Mouse (Mus musculus) neural tube, embryonic 12.5 days (tissue): ENCODE measurements around the gene Galnt15. TPM values are rescaled to one million over a fixed set of nuclear protein-coding genes. Genes with fewer than 3 reads are reported as not detected.

Experiments used
- ATAC-seq: fragments of 200-750 bp; cut with Nextera tagmentation; 2 replicates; pipeline ENCODE4 v1.8.0; 2017; ENCODE audit warnings: low read depth, mild to moderate bottlenecking, moderate TSS enrichment, moderate library complexity; ENCODE audit not compliant: low FRiP score
- H3K27ac ChIP-seq: fragments of 300-500 bp; sonication (generic); 2 replicates; pipeline ENCODE4 v1.5.1; 2016
- H3K27me3 ChIP-seq: fragments of 300-500 bp; sonication (generic); replicated peaks from 2 replicates; pipeline ENCODE4 v1.6.1; 2016; ENCODE audit warnings: mild to moderate bottlenecking
- H3K36me3 ChIP-seq: fragments of 300-500 bp; sonication (generic); 2 replicates; pipeline ENCODE4 v1.6.1; 2016; ENCODE audit warnings: mild to moderate bottlenecking
- H3K4me1 ChIP-seq: fragments of 300-500 bp; sonication (generic); 2 replicates; pipeline ENCODE4 v1.6.1; 2016
- H3K4me2 ChIP-seq: fragments of 300-500 bp; sonication (generic); replicated peaks from 2 replicates; pipeline ENCODE4 v1.6.1; 2016; ENCODE audit warnings: mild to moderate bottlenecking
- H3K4me3 ChIP-seq: fragments of 300-500 bp; sonication (generic); 2 replicates; pipeline ENCODE4 v1.5.1; 2016
- H3K9ac ChIP-seq: fragments of 300-500 bp; sonication (generic); 2 replicates; pipeline ENCODE4 v1.6.1; 2016; ENCODE audit warnings: mild to moderate bottlenecking
- H3K9me3 ChIP-seq: fragments of 300-500 bp; sonication (generic); 2 replicates; pipeline ENCODE4 v1.6.1; 2016; ENCODE audit warnings: mild to moderate bottlenecking
- WGBS: fragments of 180-500 bp; shearing (Covaris S2); methylation state at CpG from one replicate; pipeline ENCODE4 v1.1.7; 2016; 5-methylcytosine and 5-hydroxymethylcytosine counted together
- polyA plus RNA-seq: library from polyadenylated mRNA; unstranded; fragments of >200 nt; fragmentation: Nextera tagmentation; extraction: Ambion mirVana; gene quantifications from 2 replicates; pipeline ENCODE4 v1.2.1, GENCODE M21; 2016

The Galnt15 gene
- polyA plus RNA-seq, 1 experiment from 2014 or later = 0.06 TPM

DNA sequence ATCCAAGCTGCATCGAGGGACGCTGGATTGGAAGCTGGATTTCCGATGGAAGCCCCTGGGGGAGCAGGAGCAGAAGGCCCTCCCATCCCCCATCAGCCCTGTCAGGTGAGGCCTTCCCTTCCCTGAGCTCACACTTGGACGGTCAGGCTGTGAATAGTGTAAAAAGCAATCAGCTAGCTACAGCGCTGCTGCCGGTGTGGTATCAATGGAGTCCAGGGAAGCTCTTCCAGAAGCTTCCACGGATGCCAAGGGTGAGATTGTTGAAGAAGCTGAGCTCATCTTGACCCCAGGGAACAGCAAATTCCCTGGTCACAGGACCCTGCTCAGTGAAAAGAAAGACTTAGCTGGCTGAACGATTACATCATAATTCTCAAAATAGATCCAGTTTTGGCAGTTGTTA, 17.6 kb downstream of the Galnt15 start:
- ATAC-seq = no peak
- 86% methylated on average over 8 of the region's 8 CpGs for WGBS

DNA sequence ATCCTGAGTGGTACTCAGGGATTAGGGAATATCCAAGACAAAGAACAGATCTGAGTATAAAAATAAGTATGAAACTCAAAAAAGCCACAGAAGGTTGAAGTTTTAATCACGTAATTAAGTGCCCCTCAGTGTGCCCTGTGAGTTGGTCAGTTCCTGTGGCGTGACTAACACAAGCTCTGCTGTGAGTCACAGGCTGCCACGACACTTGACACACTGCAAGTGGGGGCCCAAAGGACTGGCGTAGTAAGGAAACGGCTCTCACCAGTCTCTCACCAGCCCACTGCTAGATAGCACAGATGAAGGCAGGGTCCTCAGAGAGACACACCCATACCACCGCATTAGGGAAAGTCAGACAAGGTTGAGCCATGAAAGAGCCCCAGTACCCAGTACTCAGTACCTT, 21.4 kb downstream of the Galnt15 start:
- no peaks in the 10 kb centered on the region for H3K36me3 ChIP-seq
- no peak overlapping the region for H3K27ac ChIP-seq
- H3K9ac ChIP-seq = no peak overlapping the region
- no peak overlapping the region for H3K4me2 ChIP-seq
- no peak for ATAC-seq
- H3K9me3 ChIP-seq = no peaks in the 10 kb centered on the region
- no peak overlapping the region for H3K4me3 ChIP-seq
- no peaks in the 10 kb centered on the region for H3K4me1 ChIP-seq
- no peaks in the 10 kb centered on the region for H3K27me3 ChIP-seq
- 90% methylated on average over 6 of the region's 6 CpGs for WGBS

More for the DNA sequence above, 17.6 kb downstream of the Galnt15 start:
- Histone ChIP-seq H3K4me2 (no peak overlapping the region), H3K9ac (no peak overlapping the region), H3K27me3 (no peaks in the 10 kb centered on the region), H3K9me3 (no peaks in the 10 kb centered on the region), H3K27ac (no peak overlapping the region), H3K4me3 (no peak overlapping the region), H3K4me1 (no peaks in the 10 kb centered on the region), H3K36me3 (no peaks in the 10 kb centered on the region)

DNA sequence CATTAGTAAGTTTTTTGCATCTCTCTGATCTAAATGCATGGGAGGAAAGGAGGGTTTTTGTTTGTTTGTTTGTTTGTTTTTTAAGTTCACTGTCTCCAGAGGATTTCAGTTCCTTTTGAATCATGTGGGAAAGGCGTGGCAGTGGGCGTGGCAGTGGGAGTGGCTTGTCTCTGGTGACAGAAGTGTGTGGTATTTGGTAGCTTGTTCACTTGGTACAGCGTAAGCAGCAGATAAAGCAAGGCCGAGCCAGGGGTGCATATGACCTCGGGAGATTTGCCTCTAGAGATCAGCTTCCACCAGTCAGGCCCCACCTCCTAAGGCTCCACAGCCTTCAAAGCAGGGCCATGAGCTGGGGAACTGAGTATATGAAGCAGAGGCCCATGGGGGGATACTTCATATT, 25.1 kb downstream of the Galnt15 start:
- Histone ChIP-seq H3K9ac (no peak overlapping the region), H3K9me3 (no peaks in the 10 kb centered on the region), H3K4me2 (no peak overlapping the region), H3K4me3 (no peak overlapping the region), H3K36me3 (no peaks in the 10 kb centered on the region), H3K4me1 (no peaks in the 10 kb centered on the region), H3K27ac (no peak overlapping the region), H3K27me3 (no peaks in the 10 kb centered on the region)
- 79% methylated on average over 5 of the region's 5 CpGs for WGBS
- no peak for ATAC-seq

DNA sequence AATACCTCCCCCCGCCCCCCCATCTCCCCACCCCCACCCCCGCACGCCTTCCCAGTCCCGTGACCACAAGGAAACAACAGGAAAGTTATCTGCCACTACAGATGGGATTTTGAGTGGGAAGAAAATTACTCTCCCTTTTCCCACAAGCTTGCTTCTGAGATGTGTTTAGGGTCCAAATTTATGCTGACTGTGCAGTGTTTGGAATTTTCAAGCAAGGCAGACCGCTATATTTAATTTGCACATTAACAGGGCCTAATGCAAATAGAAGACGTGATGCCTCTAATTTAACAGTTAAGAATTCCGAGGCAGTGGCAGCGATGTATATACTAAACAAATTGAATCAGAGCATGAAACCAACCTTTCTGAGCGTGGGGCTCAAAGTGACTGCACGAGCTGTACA, 26.0 kb downstream of the Galnt15 start:
- WGBS = 77% methylated on average over 10 of the region's 10 CpGs
- no peak overlapping the region for H3K9ac ChIP-seq
- no peak overlapping the region for H3K4me3 ChIP-seq
- H3K36me3 ChIP-seq = no peaks in the 10 kb centered on the region
- H3K4me1 ChIP-seq = no peaks in the 10 kb centered on the region
- no peak overlapping the region for H3K4me2 ChIP-seq
- no peaks in the 10 kb centered on the region for H3K27me3 ChIP-seq
- H3K27ac ChIP-seq = no peak overlapping the region
- no peaks in the 10 kb centered on the region for H3K9me3 ChIP-seq
- ATAC-seq = no peak

DNA sequence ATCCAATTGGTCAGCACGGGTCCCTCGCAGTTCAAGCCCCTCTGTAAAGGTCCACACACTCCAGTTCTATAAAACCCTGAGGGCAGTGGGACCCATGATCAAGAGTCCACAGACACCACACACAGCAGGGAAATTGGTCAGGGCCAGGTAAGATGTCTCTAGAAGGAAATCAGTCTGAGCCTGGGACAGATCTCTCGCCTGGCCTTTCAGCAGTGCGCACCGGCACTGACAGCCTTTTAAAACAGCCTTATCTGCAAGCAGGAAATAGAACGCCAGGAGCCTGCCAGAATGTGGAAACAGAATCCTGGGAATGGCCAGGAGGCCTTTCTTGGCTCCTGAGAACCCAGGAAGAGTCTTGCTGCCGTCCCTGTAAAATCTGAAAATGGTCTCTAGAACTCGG, 27.0 kb downstream of the Galnt15 start:
- no peak for ATAC-seq
- Histone ChIP-seq H3K36me3 (no peaks in the 10 kb centered on the region), H3K9ac (no peak overlapping the region), H3K4me2 (no peak overlapping the region), H3K9me3 (no peaks in the 10 kb centered on the region), H3K27ac (no peak overlapping the region), H3K4me3 (no peak overlapping the region), H3K4me1 (no peaks in the 10 kb centered on the region), H3K27me3 (no peaks in the 10 kb centered on the region)
- WGBS = 84% methylated on average over 8 of the region's 8 CpGs

DNA sequence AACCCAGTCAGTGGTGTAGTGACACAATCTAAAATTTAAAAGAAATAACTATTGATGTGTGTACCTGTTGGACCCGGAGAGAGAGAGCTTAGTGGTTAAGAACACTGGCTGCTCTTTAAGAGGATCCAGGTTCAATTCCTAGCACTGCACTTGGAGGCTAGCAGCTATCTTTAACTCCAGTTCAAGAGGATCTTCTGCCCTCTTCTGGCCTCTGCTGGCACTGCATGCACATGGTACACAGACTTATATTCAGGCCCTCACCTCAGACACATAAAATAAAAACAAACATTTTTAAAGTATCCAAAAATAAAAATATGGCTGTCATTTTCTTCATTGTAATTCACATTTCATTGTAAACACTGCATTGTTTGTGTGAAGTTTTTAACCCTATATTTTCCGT, 27.9 kb downstream of the Galnt15 start:
- 95% methylated on average over 2 of the region's 2 CpGs for WGBS
- H3K9me3 ChIP-seq = no peaks in the 10 kb centered on the region
- no peak overlapping the region for H3K4me2 ChIP-seq
- no peak for ATAC-seq
- H3K9ac ChIP-seq = no peak overlapping the region
- H3K4me3 ChIP-seq = no peak overlapping the region
- H3K27ac ChIP-seq = no peak overlapping the region
- H3K27me3 ChIP-seq = no peaks in the 10 kb centered on the region
- no peaks in the 10 kb centered on the region for H3K4me1 ChIP-seq
- no peaks in the 10 kb centered on the region for H3K36me3 ChIP-seq

DNA sequence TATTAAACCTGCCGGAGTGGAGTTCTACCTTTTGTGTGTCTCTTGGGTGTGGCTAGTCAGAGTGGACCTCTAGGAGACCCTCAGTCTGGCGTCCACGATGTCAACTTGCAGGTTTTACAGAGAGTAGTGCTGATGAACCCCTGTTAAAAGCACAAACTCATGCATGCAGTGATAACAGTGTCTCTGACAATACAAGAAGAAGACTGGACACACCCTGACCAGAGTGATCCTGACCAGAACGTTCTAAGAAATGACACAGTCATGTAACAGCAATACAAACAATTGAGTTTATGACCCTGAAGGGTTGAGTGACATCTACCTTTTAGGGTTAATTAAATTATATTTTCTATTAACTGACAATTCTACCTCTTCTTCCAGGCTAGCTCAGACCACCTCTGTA, 28.9 kb downstream of the Galnt15 start:
- no peak overlapping the region for H3K27ac ChIP-seq

DNA sequence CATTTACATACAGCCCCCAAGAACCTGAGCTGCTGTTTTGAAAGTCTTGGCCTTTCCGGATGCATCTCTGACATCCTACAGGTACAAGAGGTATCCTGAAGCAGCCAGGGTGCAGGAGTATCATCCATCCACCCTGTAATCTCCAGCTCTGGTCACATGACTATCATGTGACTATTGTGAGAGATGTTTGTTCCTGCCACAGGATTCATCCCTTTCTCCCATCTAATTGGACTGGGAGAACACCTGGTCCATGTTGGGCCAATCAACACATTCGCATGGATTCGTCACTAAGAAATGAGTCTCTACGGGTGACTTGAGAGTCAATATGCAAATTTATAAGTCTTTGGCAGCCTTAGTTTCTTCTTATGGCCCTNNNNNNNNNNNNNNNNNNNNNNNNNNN, 32.6 kb downstream of the Galnt15 start:
- no peak overlapping the region for H3K4me2 ChIP-seq
- peaks cover 7% of the 10 kb centered on the region; the same call in 1 of the 2 replicates for H3K9me3 ChIP-seq
- no peaks in the 10 kb centered on the region for H3K36me3 ChIP-seq
- 94% methylated on average over 4 of the region's 4 CpGs for WGBS
- H3K27ac ChIP-seq = no peak overlapping the region
- H3K27me3 ChIP-seq = no peaks in the 10 kb centered on the region
- no peak for ATAC-seq
- no peak overlapping the region for H3K9ac ChIP-seq
- no peaks in the 10 kb centered on the region for H3K4me1 ChIP-seq
- no peak overlapping the region for H3K4me3 ChIP-seq

More for the DNA sequence above, 28.9 kb downstream of the Galnt15 start:
- no peaks in the 10 kb centered on the region for H3K36me3 ChIP-seq
- no peak overlapping the region for H3K9ac ChIP-seq
- no peak overlapping the region for H3K4me2 ChIP-seq
- no peaks in the 10 kb centered on the region for H3K27me3 ChIP-seq
- H3K9me3 ChIP-seq = no peaks in the 10 kb centered on the region
- ATAC-seq = no peak
- no peak overlapping the region for H3K4me3 ChIP-seq
- WGBS = 90% methylated on average over 4 of the region's 4 CpGs
- no peaks in the 10 kb centered on the region for H3K4me1 ChIP-seq

DNA sequence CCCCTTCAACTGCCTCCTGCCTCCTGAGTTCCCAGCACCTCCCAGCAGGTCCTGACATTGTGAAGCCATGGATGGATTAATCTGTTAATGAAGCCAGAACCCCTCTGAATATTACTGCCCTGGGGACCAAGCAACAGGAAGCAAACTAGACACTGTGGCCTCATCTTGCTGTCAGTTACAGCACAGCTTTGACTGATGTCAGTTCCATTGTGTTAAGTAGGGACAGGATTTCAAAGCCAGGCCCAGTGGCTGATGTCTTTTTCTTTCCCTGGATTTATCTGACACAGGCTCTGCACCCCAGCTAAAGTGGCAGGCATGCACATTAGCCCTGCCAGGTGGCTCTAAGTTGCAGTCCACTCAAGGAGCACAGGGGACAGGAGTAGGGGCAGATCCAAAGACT, 44.0 kb downstream of the Galnt15 start:
- H3K4me3 ChIP-seq = no peak overlapping the region
- no peak overlapping the region for H3K27ac ChIP-seq
- H3K27me3 ChIP-seq = no peaks in the 10 kb centered on the region
- no peak for ATAC-seq
- no peak overlapping the region for H3K9ac ChIP-seq
- H3K36me3 ChIP-seq = no peaks in the 10 kb centered on the region
- H3K9me3 ChIP-seq = no peaks in the 10 kb centered on the region
- no peak overlapping the region for H3K4me2 ChIP-seq
- no peaks in the 10 kb centered on the region for H3K4me1 ChIP-seq

DNA sequence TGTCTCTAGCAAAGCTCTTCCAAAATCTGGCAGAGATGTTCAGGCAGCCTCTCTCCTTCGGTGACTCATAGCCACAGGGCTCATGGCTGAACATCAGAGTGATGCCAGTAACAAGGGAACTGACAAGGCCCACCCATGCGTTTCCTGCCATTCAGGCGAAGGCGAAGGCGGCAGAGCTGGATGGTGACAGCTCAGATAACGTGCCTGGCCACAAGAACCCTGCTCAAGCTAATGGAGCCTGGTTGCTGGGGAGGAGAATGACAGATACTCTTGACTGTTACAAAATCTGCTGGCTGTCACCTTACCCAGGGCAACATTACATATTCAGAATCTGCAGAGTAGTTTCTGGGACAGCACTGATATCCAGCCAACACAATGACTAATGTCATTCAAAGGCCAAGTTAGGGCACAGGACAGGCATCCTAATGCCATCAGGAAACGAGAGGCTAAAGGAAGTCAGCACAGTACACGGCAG, 44.5 kb downstream of the Galnt15 start:
- H3K9ac ChIP-seq = no peak overlapping the region
- H3K4me3 ChIP-seq = no peak overlapping the region
- WGBS = 85% methylated on average over 8 of the region's 8 CpGs
- H3K9me3 ChIP-seq = no peaks in the 10 kb centered on the region
- no peaks in the 10 kb centered on the region for H3K36me3 ChIP-seq
- H3K27ac ChIP-seq = no peak overlapping the region
- no peak for ATAC-seq
- no peaks in the 10 kb centered on the region for H3K27me3 ChIP-seq
- H3K4me2 ChIP-seq = no peak overlapping the region
- no peaks in the 10 kb centered on the region for H3K4me1 ChIP-seq

DNA sequence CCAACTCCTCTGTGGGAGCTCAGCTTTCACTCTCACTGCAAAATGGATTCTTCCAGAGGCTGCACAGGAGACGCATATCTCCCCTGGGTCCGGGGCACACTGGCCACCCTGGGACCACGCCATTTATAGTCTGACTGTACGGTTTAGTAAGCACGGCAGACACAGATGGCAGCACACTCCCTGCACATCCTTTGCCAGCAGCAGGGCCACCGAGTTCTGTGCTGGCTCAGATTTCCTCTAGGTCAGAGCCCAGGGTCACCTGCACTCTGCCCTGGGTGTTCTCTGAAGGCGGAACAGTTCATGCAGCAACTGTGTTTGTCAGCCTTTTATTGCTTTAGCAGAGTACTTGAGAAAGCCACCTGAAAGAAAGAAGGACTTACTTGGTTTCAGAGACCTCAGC, 45.1 kb downstream of the Galnt15 start:
- no peaks in the 10 kb centered on the region for H3K36me3 ChIP-seq
- no peak for ATAC-seq
- H3K27ac ChIP-seq = no peak overlapping the region
- no peak overlapping the region for H3K9ac ChIP-seq
- H3K4me2 ChIP-seq = no peak overlapping the region
- no peaks in the 10 kb centered on the region for H3K9me3 ChIP-seq
- no peaks in the 10 kb centered on the region for H3K27me3 ChIP-seq
- no peaks in the 10 kb centered on the region for H3K4me1 ChIP-seq
- H3K4me3 ChIP-seq = no peak overlapping the region
- WGBS = 72% methylated on average over 7 of the region's 7 CpGs

DNA sequence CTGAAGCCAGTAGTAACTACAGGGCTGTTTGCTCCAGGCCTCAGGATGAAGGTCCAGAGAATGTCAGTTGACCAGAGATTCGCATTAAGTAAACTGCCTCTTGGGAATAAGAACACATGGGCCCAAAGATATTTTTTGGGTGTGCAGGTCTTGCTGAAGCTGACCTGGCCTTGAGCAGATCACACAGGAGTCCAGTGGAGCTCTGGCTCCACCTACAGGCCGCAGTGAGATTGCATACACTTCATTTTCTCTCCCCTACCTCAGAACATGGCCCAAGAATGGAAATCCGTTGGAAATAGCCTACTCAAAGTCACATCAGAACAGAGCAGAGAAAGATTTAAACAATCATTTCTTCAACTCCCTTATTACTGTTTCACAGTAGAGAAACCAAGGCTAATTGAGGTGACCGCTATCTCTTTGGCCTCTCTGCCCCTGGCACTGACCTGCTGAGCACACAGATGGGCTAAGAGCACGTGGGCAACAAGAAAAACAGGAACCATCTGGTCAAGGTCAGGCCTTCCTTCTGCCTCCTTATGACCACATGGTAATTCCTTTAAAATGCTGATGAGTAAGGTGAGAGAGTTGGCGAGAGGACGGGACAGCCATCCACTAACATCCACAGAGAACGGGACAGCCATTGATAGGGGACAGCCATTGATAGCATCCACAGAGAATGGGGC, 48.2 kb downstream of the Galnt15 start:
- peaks cover 16% of the 10 kb centered on the region for H3K36me3 ChIP-seq
- no peaks in the 10 kb centered on the region for H3K27me3 ChIP-seq
- H3K27ac ChIP-seq = no peak overlapping the region
- H3K4me1 ChIP-seq = no peaks in the 10 kb centered on the region
- no peak overlapping the region for H3K4me3 ChIP-seq
- ATAC-seq = no peak
- 49% methylated on average over 8 of the region's 8 CpGs for WGBS
- H3K9ac ChIP-seq = no peak overlapping the region
- no peaks in the 10 kb centered on the region for H3K9me3 ChIP-seq
- no peak overlapping the region for H3K4me2 ChIP-seq

DNA sequence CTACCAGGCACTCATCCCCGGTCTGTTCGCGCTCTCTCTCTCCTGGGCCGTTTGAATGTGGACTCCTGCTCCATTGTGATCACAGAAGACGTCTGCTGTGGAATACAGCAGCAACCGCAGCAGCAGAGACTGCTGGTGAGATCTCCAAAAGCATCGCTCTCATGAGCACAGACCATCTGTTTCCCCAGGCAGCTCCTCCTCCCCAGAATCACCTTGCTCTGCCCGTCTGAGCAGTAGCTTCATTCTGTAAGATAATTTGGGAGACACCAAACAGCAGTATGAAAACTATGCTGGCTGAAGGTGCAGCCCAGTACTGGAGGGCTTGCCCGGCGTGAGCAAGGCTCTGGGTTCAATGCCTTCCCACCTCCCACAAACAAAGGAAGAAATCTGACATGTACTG, 52.2 kb downstream of the Galnt15 start:
- Histone ChIP-seq H3K36me3 (peaks cover 26% of the 10 kb centered on the region), H3K4me1 (peaks cover 6% of the 10 kb centered on the region), H3K9me3 (no peaks in the 10 kb centered on the region), H3K9ac (no peak overlapping the region), H3K27ac (no peak overlapping the region), H3K4me2 (no peak overlapping the region), H3K27me3 (no peaks in the 10 kb centered on the region), H3K4me3 (no peak overlapping the region)
- ATAC-seq = no peak
- 84% methylated on average over 10 of the region's 10 CpGs for WGBS
